Mouse (Mus musculus) limb, embryonic 14.5 days (tissue): ENCODE measurements around the gene Ralgapa1. TPM values are rescaled to one million over a fixed set of nuclear protein-coding genes. Genes with fewer than 3 reads are reported as not detected.

ENCODE experiments used
- ATAC-seq: fragments of 200-750 bp; cut with Nextera tagmentation; 2 replicates; pipeline ENCODE4 v1.8.0; 2017; ENCODE audit warnings: low read depth, moderate number of reproducible peaks, moderate TSS enrichment; ENCODE audit not compliant: low FRiP score
- DNase-seq: peaks from one replicate; pipeline ENCODE4 v3.0.0-alpha.2; 2015; ENCODE audit warnings: low spot score
- H3K27ac ChIP-seq: fragments of 300-500 bp; sonication (generic); replicated peaks from 2 replicates; pipeline ENCODE4 v1.5.1; 2014; ENCODE audit warnings: low read depth, mild to moderate bottlenecking, low read length, moderate library complexity, mixed read lengths
- H3K27me3 ChIP-seq: fragments of 300-500 bp; sonication (generic); 2 replicates; pipeline ENCODE4 v1.6.1; 2014; ENCODE audit warnings: low read length, mixed read lengths; ENCODE audit not compliant: control insufficient read depth, insufficient read depth
- H3K36me3 ChIP-seq: fragments of 300-500 bp; sonication (generic); 2 replicates; pipeline ENCODE4 v1.6.1; 2014; ENCODE audit warnings: mild to moderate bottlenecking, low read length, moderate library complexity, mixed read lengths; ENCODE audit not compliant: control insufficient read depth, insufficient read depth
- H3K4me1 ChIP-seq: fragments of 300-500 bp; sonication (generic); 2 replicates; pipeline ENCODE4 v1.6.1; 2014; ENCODE audit warnings: antibody characterized with exemption, low read length, mixed read lengths; ENCODE audit not compliant: control insufficient read depth, insufficient read depth
- H3K4me2 ChIP-seq: fragments of 300-500 bp; sonication (generic); replicated peaks from 2 replicates; pipeline ENCODE4 v1.6.1; 2014; ENCODE audit warnings: low read depth, mild to moderate bottlenecking, low read length, moderate library complexity; ENCODE audit not compliant: severe bottlenecking
- H3K4me3 ChIP-seq: fragments of 300-500 bp; sonication (generic); replicated peaks from 2 replicates; pipeline ENCODE4 v1.5.1; 2014; ENCODE audit warnings: low read length
- H3K9ac ChIP-seq: fragments of 300-500 bp; sonication (generic); 2 replicates; pipeline ENCODE4 v1.6.1; 2014; ENCODE audit warnings: mild to moderate bottlenecking, low read depth, low read length, moderate library complexity; ENCODE audit not compliant: severe bottlenecking
- H3K9me3 ChIP-seq: fragments of 300-500 bp; sonication (generic); 2 replicates; pipeline ENCODE4 v1.6.1; 2016; ENCODE audit warnings: low read length; ENCODE audit not compliant: control insufficient read depth
- POLR2A ChIP-seq: fragments of 200-500 bp; IDR thresholded peaks from 2 replicates; pipeline ENCODE4 v1.8.0; 2012; ENCODE audit warnings: inconsistent platforms, mild to moderate bottlenecking, moderate library complexity, borderline replicate concordance; ENCODE audit not compliant: insufficient read depth, insufficient read length; ENCODE audit errors: extremely low read depth
- WGBS: fragments of 180-500 bp; shearing (Covaris S2); extraction: QIAGEN DNeasy Blood & Tissue Kit; methylation state at CpG from one replicate; pipeline ENCODE4 v1.1.7; 2014; 5-methylcytosine and 5-hydroxymethylcytosine counted together
- polyA plus RNA-seq, 2 experiments: library from polyadenylated mRNA; depleted of rRNA in 1 of 2; stranded (reverse) in 1 of 2; unstranded in 1 of 2; fragments of >200 nt; fragmentation: Nextera tagmentation in 1 of 2; extraction: Ambion mirVana in 1 of 2; gene quantifications; 2 replicates each; pipeline versions ENCODE4 v1.2.1 to v1.2.3; 2012 to 2014

Gene Ralgapa1
- polyA plus RNA-seq, 2 experiments: 23.7 to 58.3 TPM

- Histone ChIP-seq H3K27ac (no peak overlapping the region), H3K36me3 (no peaks in the 10 kb centered on the region), H3K27me3 (no peaks in the 10 kb centered on the region), H3K4me2 (no peak overlapping the region), H3K4me1 (0 out of 2 replicates have a peak, but pooled peaks cover 3% of the 10 kb centered on the region), H3K9ac (no peak overlapping the region), H3K9me3 (no peaks in the 10 kb centered on the region), H3K4me3 (no peak overlapping the region)
- DNase-seq (no peak), ATAC-seq (no peak)
- no peak for TF ChIP-seq POLR2A
- WGBS: 63% methylated on average over 3 of the region's 3 CpGs
Measured at GRCm38 (mm10) chr12:55622615-55623245, 198.2 kb downstream of the Ralgapa1 start.

GRCm38 (mm10) chr12:55620321-55620720 lies 200.6 kb downstream of the Ralgapa1 start:
- Histone ChIP-seq H3K9ac (no peak overlapping the region), H3K4me3 (no peak overlapping the region), H3K36me3 (no peaks in the 10 kb centered on the region), H3K4me1 (0 out of 2 replicates have a peak, but pooled peaks cover 3% of the 10 kb centered on the region), H3K27me3 (no peaks in the 10 kb centered on the region), H3K4me2 (no peak overlapping the region), H3K27ac (no peak overlapping the region), H3K9me3 (no peaks in the 10 kb centered on the region)
- TF ChIP-seq POLR2A: no peak
- DNase-seq (no peak), ATAC-seq (no peak)
- 44% methylated on average over 2 of the region's 2 CpGs for WGBS

- no peak overlapping the region for H3K4me2 ChIP-seq
- ATAC-seq (no peak), DNase-seq (no peak)
- no peak for TF ChIP-seq POLR2A
- no peak overlapping the region for H3K27ac ChIP-seq
- no peaks in the 10 kb centered on the region; the same call in 1 of the 2 replicates for H3K36me3 ChIP-seq
- no peak overlapping the region for H3K9ac ChIP-seq
- H3K4me3 ChIP-seq: no peak overlapping the region
- H3K4me1 ChIP-seq: no peaks in the 10 kb centered on the region
- H3K9me3 ChIP-seq: no peaks in the 10 kb centered on the region
- H3K27me3 ChIP-seq: no peaks in the 10 kb centered on the region
- 75% methylated on average over 2 of the region's 2 CpGs for WGBS
Measured at GRCm38 (mm10) chr12:55610812-55611211, 210.2 kb downstream of the Ralgapa1 start.

GRCm38 (mm10) chr12:55607902-55608301 lies 213.1 kb downstream of the Ralgapa1 start:
- no peak for DNase-seq
- ATAC-seq: no peak
- no peak overlapping the region for H3K4me2 ChIP-seq
- no peaks in the 10 kb centered on the region for H3K27me3 ChIP-seq
- no peak overlapping the region for H3K9ac ChIP-seq
- WGBS: 15% methylated on average over 4 of the region's 4 CpGs
- H3K27ac ChIP-seq: no peak overlapping the region
- H3K36me3 ChIP-seq: no peaks in the 10 kb centered on the region; the same call in none of the 2 replicates
- no peak overlapping the region for H3K4me3 ChIP-seq
- no peaks in the 10 kb centered on the region for H3K9me3 ChIP-seq
- no peak for TF ChIP-seq POLR2A
- no peaks in the 10 kb centered on the region for H3K4me1 ChIP-seq

- H3K4me3 ChIP-seq: no peak overlapping the region
- H3K9me3 ChIP-seq: no peaks in the 10 kb centered on the region
- H3K27me3 ChIP-seq: peaks cover 21% of the 10 kb centered on the region
- WGBS: 69% methylated on average over 3 of the region's 3 CpGs
- H3K4me2 ChIP-seq: no peak overlapping the region
- H3K27ac ChIP-seq: no peak overlapping the region
- no peak for TF ChIP-seq POLR2A
- no peaks in the 10 kb centered on the region; the same call in none of the 2 replicates for H3K36me3 ChIP-seq
- no peak overlapping the region for H3K9ac ChIP-seq
- H3K4me1 ChIP-seq: peaks cover 10% of the 10 kb centered on the region; the same call in 1 of the 2 replicates
- DNase-seq (no peak), ATAC-seq (no peak)
Measured at GRCm38 (mm10) chr12:55604411-55604810, 216.6 kb downstream of the Ralgapa1 start.
